Mouse (Mus musculus) lung, adult 2 months (tissue): ENCODE measurements at regions not wholly inside any gene's neighbourhood (a gene's known extent, or its start where the extent isn't known, plus 50 kb on each side); places are given as distances from the start of the nearest gene placed in this dataset.

Experiments used
- CTCF ChIP-seq: fragments of 200-500 bp; IDR thresholded peaks from 2 replicates; pipeline ENCODE4 v1.5.1; 2011; ENCODE audit warnings: mild to moderate bottlenecking, low read length, control low read depth; ENCODE audit not compliant: insufficient read depth
- POLR2A ChIP-seq: fragments of 200-500 bp; IDR thresholded peaks from 2 replicates; pipeline ENCODE4 v1.6.1; 2011; ENCODE audit warnings: low read depth, mild to moderate bottlenecking, control low read depth, low read length, borderline replicate concordance; ENCODE audit errors: extremely low read depth

- TF ChIP-seq CTCF (no peak), POLR2A (no peak)
These were observed 144.3 kb downstream of the Cdca7 start for GRCm38 (mm10) chr2:72620182-72620652.
